Mouse (Mus musculus) embryonic facial prominence, embryonic 13.5 days (tissue): ENCODE data around the gene Lyzl4. TPM values are rescaled to one million over a fixed set of nuclear protein-coding genes. Genes with fewer than 3 reads are reported as not detected.

ENCODE experiments used
- ATAC-seq: fragments of 200-750 bp; cut with Nextera tagmentation; 2 replicates; pipeline ENCODE4 v1.8.0; 2017; ENCODE audit warnings: low read depth; ENCODE audit not compliant: insufficient number of reproducible peaks, insufficient read depth, low FRiP score, low TSS enrichment
- H3K27ac ChIP-seq: fragments of 300-500 bp; sonication (generic); 2 replicates; pipeline ENCODE4 v1.5.1; 2015; ENCODE audit warnings: moderate library complexity, mild to moderate bottlenecking, inconsistent platforms
- H3K27me3 ChIP-seq: fragments of 300-500 bp; sonication (generic); 2 replicates; pipeline ENCODE4 v1.6.1; 2015; ENCODE audit warnings: mild to moderate bottlenecking, inconsistent platforms
- H3K36me3 ChIP-seq: fragments of 300-500 bp; sonication (generic); 2 replicates; pipeline ENCODE4 v1.6.1; 2015; ENCODE audit warnings: mild to moderate bottlenecking, inconsistent platforms
- H3K4me1 ChIP-seq: fragments of 300-500 bp; sonication (generic); 2 replicates; pipeline ENCODE4 v1.6.1; 2015; ENCODE audit warnings: inconsistent platforms
- H3K4me2 ChIP-seq: fragments of 300-500 bp; sonication (generic); 2 replicates; pipeline ENCODE4 v1.6.1; 2015; ENCODE audit warnings: moderate library complexity, mild to moderate bottlenecking, inconsistent platforms
- H3K4me3 ChIP-seq: fragments of 300-500 bp; sonication (generic); 2 replicates; pipeline ENCODE4 v1.5.1; 2015; ENCODE audit warnings: mild to moderate bottlenecking, inconsistent platforms
- H3K9ac ChIP-seq: fragments of 300-500 bp; sonication (generic); 2 replicates; pipeline ENCODE4 v1.6.1; 2015; ENCODE audit warnings: mild to moderate bottlenecking, inconsistent platforms
- H3K9me3 ChIP-seq: fragments of 300-500 bp; sonication (generic); 2 replicates; pipeline ENCODE4 v1.6.1; 2016; ENCODE audit warnings: inconsistent platforms
- WGBS: fragments of 180-500 bp; shearing (Covaris S2); methylation state at CpG from one replicate; pipeline ENCODE4 v1.1.7; 2015; ENCODE audit warnings: mixed read lengths; 5-methylcytosine and 5-hydroxymethylcytosine counted together
- polyA plus RNA-seq: library from polyadenylated mRNA; unstranded; fragments of >200 nt; fragmentation: Nextera tagmentation; extraction: Ambion mirVana; gene quantifications from 2 replicates; pipeline ENCODE4 v1.2.1, GENCODE M21; 2015

Gene Lyzl4
- polyA plus RNA-seq, 1 experiment from 2014 or later = 0.34 TPM

GRCm38 (mm10) chr9:121556913-121557312 is 85.0 kb downstream of the Lyzl4 start:
- no peak overlapping the region for H3K4me3 ChIP-seq
- no peaks in the 10 kb centered on the region for H3K27me3 ChIP-seq
- peaks cover 9% of the 10 kb centered on the region; the same call in 1 of the 2 replicates for H3K4me1 ChIP-seq
- H3K9me3 ChIP-seq = no peaks in the 10 kb centered on the region
- ATAC-seq = no peak
- H3K4me2 ChIP-seq = no peak overlapping the region
- 64% methylated on average over 5 of the region's 5 CpGs for WGBS
- H3K9ac ChIP-seq = no peak overlapping the region
- H3K36me3 ChIP-seq = no peaks in the 10 kb centered on the region
- H3K27ac ChIP-seq = no peak overlapping the region

- Histone ChIP-seq H3K27me3 (no peaks in the 10 kb centered on the region), H3K36me3 (no peaks in the 10 kb centered on the region), H3K9ac (no peak overlapping the region), H3K4me2 (no peak overlapping the region), H3K9me3 (no peaks in the 10 kb centered on the region), H3K4me1 (peaks cover 12% of the 10 kb centered on the region), H3K4me3 (no peak overlapping the region), H3K27ac (no peak overlapping the region)
- WGBS = 55% methylated on average over 9 of the region's 9 CpGs
- no peak for ATAC-seq
These were observed 86.4 kb downstream of the Lyzl4 start for GRCm38 (mm10) chr9:121555395-121556000.

GRCm38 (mm10) chr9:121553643-121554042 is 88.3 kb downstream of the Lyzl4 start:
- Histone ChIP-seq H3K9ac (no peak overlapping the region), H3K27ac (no peak overlapping the region), H3K4me2 (no peak overlapping the region), H3K4me1 (peaks cover 12% of the 10 kb centered on the region), H3K27me3 (no peaks in the 10 kb centered on the region), H3K9me3 (no peaks in the 10 kb centered on the region), H3K4me3 (no peak overlapping the region), H3K36me3 (no peaks in the 10 kb centered on the region)
- no peak for ATAC-seq
- WGBS = 72% methylated on average over 4 of the region's 4 CpGs

GRCm38 (mm10) chr9:121550327-121550771 is 91.5 kb downstream of the Lyzl4 start:
- no peak for ATAC-seq
- Histone ChIP-seq H3K4me3 (no peak overlapping the region), H3K27me3 (no peaks in the 10 kb centered on the region), H3K27ac (no peak overlapping the region), H3K9ac (no peak overlapping the region), H3K9me3 (no peaks in the 10 kb centered on the region), H3K4me2 (no peak overlapping the region), H3K36me3 (no peaks in the 10 kb centered on the region), H3K4me1 (peaks cover 5% of the 10 kb centered on the region)
- 52% methylated on average over 5 of the region's 5 CpGs for WGBS

- H3K4me3 ChIP-seq = no peak overlapping the region
- no peak overlapping the region for H3K4me2 ChIP-seq
- H3K4me1 ChIP-seq = peaks cover 4% of the 10 kb centered on the region; the same call in 1 of the 2 replicates
- no peak overlapping the region for H3K9ac ChIP-seq
- ATAC-seq = no peak
- no peaks in the 10 kb centered on the region for H3K36me3 ChIP-seq
- no peak overlapping the region for H3K27ac ChIP-seq
- no peaks in the 10 kb centered on the region for H3K9me3 ChIP-seq
- no peaks in the 10 kb centered on the region for H3K27me3 ChIP-seq
These were observed 92.5 kb downstream of the Lyzl4 start for GRCm38 (mm10) chr9:121549444-121549843.

GRCm38 (mm10) chr9:121549010-121549409 is 92.9 kb downstream of the Lyzl4 start:
- 70% methylated on average over 5 of the region's 5 CpGs for WGBS
- no peak overlapping the region for H3K9ac ChIP-seq
- peaks cover 4% of the 10 kb centered on the region; the same call in 1 of the 2 replicates for H3K4me1 ChIP-seq
- no peak overlapping the region for H3K27ac ChIP-seq
- H3K4me2 ChIP-seq = no peak overlapping the region
- no peaks in the 10 kb centered on the region for H3K36me3 ChIP-seq
- H3K4me3 ChIP-seq = no peak overlapping the region
- no peaks in the 10 kb centered on the region for H3K9me3 ChIP-seq
- H3K27me3 ChIP-seq = no peaks in the 10 kb centered on the region
- ATAC-seq = no peak

GRCm38 (mm10) chr9:121547431-121547830 is 94.5 kb downstream of the Lyzl4 start:
- Histone ChIP-seq H3K9me3 (no peaks in the 10 kb centered on the region), H3K4me1 (peaks cover 4% of the 10 kb centered on the region; the same call in 1 of the 2 replicates), H3K4me3 (no peak overlapping the region), H3K36me3 (no peaks in the 10 kb centered on the region), H3K9ac (no peak overlapping the region), H3K27ac (no peak overlapping the region), H3K27me3 (no peaks in the 10 kb centered on the region), H3K4me2 (no peak overlapping the region)
- 58% methylated on average over 4 of the region's 4 CpGs for whole genome bisulfite sequencing
- ATAC-seq = no peak

- no peak overlapping the region for H3K27ac ChIP-seq
- H3K4me2 ChIP-seq = no peak overlapping the region
- no peaks in the 10 kb centered on the region for H3K27me3 ChIP-seq
- no peak for ATAC-seq
- H3K4me3 ChIP-seq = no peak overlapping the region
- H3K4me1 ChIP-seq = no peaks in the 10 kb centered on the region
- H3K36me3 ChIP-seq = no peaks in the 10 kb centered on the region
- no peaks in the 10 kb centered on the region for H3K9me3 ChIP-seq
- H3K9ac ChIP-seq = no peak overlapping the region
These were observed 100.4 kb downstream of the Lyzl4 start for GRCm38 (mm10) chr9:121541530-121541929.

GRCm38 (mm10) chr9:121532626-121533025 is 109.3 kb downstream of the Lyzl4 start:
- H3K4me1 ChIP-seq = no peaks in the 10 kb centered on the region
- ATAC-seq = no peak
- H3K9me3 ChIP-seq = peaks cover 2% of the 10 kb centered on the region; the same call in 1 of the 2 replicates
- H3K4me2 ChIP-seq = no peak overlapping the region
- no peaks in the 10 kb centered on the region for H3K27me3 ChIP-seq
- H3K9ac ChIP-seq = no peak overlapping the region
- H3K36me3 ChIP-seq = no peaks in the 10 kb centered on the region
- 84% methylated on average over 9 of the region's 9 CpGs for WGBS
- H3K4me3 ChIP-seq = no peak overlapping the region
- H3K27ac ChIP-seq = no peak overlapping the region

- no peaks in the 10 kb centered on the region for H3K4me1 ChIP-seq
- H3K4me3 ChIP-seq = no peak overlapping the region
- no peak overlapping the region for H3K4me2 ChIP-seq
- H3K27ac ChIP-seq = no peak overlapping the region
- no peaks in the 10 kb centered on the region for H3K36me3 ChIP-seq
- H3K9ac ChIP-seq = no peak overlapping the region
- no peaks in the 10 kb centered on the region for H3K9me3 ChIP-seq
- 75% methylated on average over 8 of the region's 8 CpGs for WGBS
- ATAC-seq = no peak
- H3K27me3 ChIP-seq = no peaks in the 10 kb centered on the region
These were observed 113.1 kb downstream of the Lyzl4 start for GRCm38 (mm10) chr9:121528605-121529357.
